Mouse (Mus musculus) megakaryocyte, embryonic 14.5 days (primary cell): ENCODE results near the gene Ttc30a1.

Experiments
- FLI1 ChIP-seq: IDR thresholded peaks from 2 replicates; pipeline ENCODE4 v1.6.1; 2012; ENCODE audit warnings: low read length, inconsistent platforms, mixed read lengths
- GATA1 ChIP-seq: IDR thresholded peaks from 3 replicates; pipeline ENCODE4 v1.6.1; 2012; ENCODE audit warnings: mixed read lengths, low read length, inconsistent platforms, borderline replicate concordance

DNA sequence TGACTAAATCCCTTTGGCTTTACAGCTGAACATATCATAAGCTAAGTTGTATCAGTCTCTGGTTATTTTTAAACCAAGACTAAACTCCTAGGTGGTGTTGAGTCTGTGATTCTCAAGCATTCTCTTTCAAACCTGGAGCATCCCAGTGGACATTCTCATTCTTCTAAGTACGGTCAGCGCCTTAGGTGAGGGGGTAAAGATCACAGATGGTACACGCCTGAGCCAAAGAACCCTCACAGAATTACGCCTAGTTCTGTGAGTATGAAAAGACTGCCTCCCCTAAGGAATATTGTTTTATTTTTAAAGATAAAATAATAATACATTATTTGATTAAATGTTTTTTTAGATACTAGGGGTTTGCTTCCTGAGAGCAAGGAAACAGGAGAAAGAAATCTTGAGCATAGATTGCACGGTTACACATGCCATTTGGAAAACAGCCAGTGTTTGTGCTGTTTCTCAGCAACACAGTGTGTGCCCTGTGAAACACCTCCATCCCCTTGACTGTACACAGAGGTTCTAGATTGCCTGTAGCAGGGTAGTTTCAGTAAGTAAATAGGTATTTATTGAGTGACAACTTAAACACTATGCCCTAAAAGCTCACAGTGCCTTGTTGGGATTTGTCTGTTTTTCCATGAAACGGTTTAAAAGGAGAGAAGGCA, 51.9 kb downstream of the Ttc30a1 start:
- TF ChIP-seq GATA1 = no peak
- TF ChIP-seq FLI1 = no peak
